Mouse (Mus musculus) MEL (cell line): ENCODE measurements around the gene Ipo13. TPM values are rescaled to one million over a fixed set of nuclear protein-coding genes. Genes with fewer than 3 reads are reported as not detected.

Experiments used
- DNase-seq: peaks from one replicate; pipeline ENCODE4 v3.0.0; 2011; ENCODE audit warnings: low read depth, low spot score
- H3K27ac ChIP-seq: 2 replicates; pipeline ENCODE4 v1.5.1; 2012; ENCODE audit warnings: low read depth, mild to moderate bottlenecking, control low read depth, low read length, moderate library complexity; ENCODE audit not compliant: control insufficient read depth
- H3K27me3 ChIP-seq, 2 experiments: fragments of 150-350 bp in 1 of 2; sonication (generic) in 1 of 2; 2 replicates each; pipeline ENCODE4 v1.6.1; 2012; ENCODE audit warnings: low read length in 2 of 2, mild to moderate bottlenecking in 2 of 2, improper control_type of control experiment in 1 of 2, moderate library complexity in 1 of 2; ENCODE audit not compliant: insufficient read depth in 2 of 2, control insufficient read depth in 1 of 2
- H3K36me3 ChIP-seq, 2 experiments: 2 replicates each; pipeline ENCODE4 v1.6.1; 2012 to 2014; ENCODE audit warnings: low read length in 2 of 2, improper control_type of control experiment in 1 of 2, inconsistent platforms in 1 of 2, mild to moderate bottlenecking in 1 of 2; ENCODE audit not compliant: insufficient read depth in 2 of 2, control insufficient read depth in 1 of 2
- H3K4me1 ChIP-seq, 2 experiments: fragments of 150-350 bp in 1 of 2; sonication (generic) in 1 of 2; 2 replicates each; pipeline ENCODE4 v1.6.1; 2012; ENCODE audit warnings: low read length in 2 of 2, improper control_type of control experiment in 1 of 2, mild to moderate bottlenecking in 1 of 2; ENCODE audit not compliant: insufficient read depth in 2 of 2, control insufficient read depth in 1 of 2
- H3K4me3 ChIP-seq, 2 experiments: fragments of 150-350 bp in 1 of 2; sonication (generic) in 1 of 2; 2 replicates each; pipeline ENCODE4 v1.5.1; 2012; ENCODE audit warnings: low read depth in 2 of 2, low read length in 2 of 2, mild to moderate bottlenecking in 2 of 2, moderate library complexity in 2 of 2, control low read depth in 1 of 2, improper control_type of control experiment in 1 of 2; ENCODE audit not compliant: control insufficient read depth in 1 of 2, insufficient read depth in 1 of 2
- H3K79me2 ChIP-seq: 2 replicates; pipeline ENCODE4 v1.6.1; 2012; ENCODE audit warnings: mild to moderate bottlenecking, low read length, moderate library complexity; ENCODE audit not compliant: control insufficient read depth, poor library complexity, insufficient read depth
- H3K9ac ChIP-seq: 2 replicates; pipeline ENCODE4 v1.6.1; 2012; ENCODE audit warnings: low read depth, mild to moderate bottlenecking, control low read depth, low read length, moderate library complexity; ENCODE audit not compliant: control insufficient read depth, poor library complexity, severe bottlenecking
- H3K9me3 ChIP-seq: fragments of 150-350 bp; sonication (generic); replicated peaks from 2 replicates; pipeline ENCODE4 v1.6.1; 2012; ENCODE audit warnings: mild to moderate bottlenecking, low read length, improper control_type of control experiment, moderate library complexity; ENCODE audit not compliant: insufficient read depth
- BHLHE40 ChIP-seq: IDR thresholded peaks from 2 replicates; pipeline ENCODE4 v1.6.1; 2012; ENCODE audit warnings: low read depth, mild to moderate bottlenecking, inconsistent platforms, low read length, improper control_type of control experiment, borderline replicate concordance
- CHD1 ChIP-seq: IDR thresholded peaks from 2 replicates; pipeline ENCODE4 v1.6.1; 2012; ENCODE audit warnings: low read depth, mild to moderate bottlenecking, inconsistent platforms, low read length, improper control_type of control experiment
- CTCF ChIP-seq, 3 experiments: IDR thresholded peaks in 2 of 3; conservative IDR thresholded peaks in 1 of 3; 2 replicates each; pipeline ENCODE4 v1.5.1; 2011 to 2012; ENCODE audit warnings: low read length in 3 of 3, low read depth in 2 of 3, mild to moderate bottlenecking in 2 of 3, improper control_type of control experiment in 1 of 3, inconsistent platforms in 1 of 3, mixed read lengths in 1 of 3, moderate library complexity in 1 of 3; ENCODE audit not compliant: control insufficient read depth in 1 of 3, insufficient read depth in 1 of 3, poor library complexity in 1 of 3, severe bottlenecking in 1 of 3
- E2F4 ChIP-seq: IDR thresholded peaks from 2 replicates; pipeline ENCODE4 v1.6.1; 2011; ENCODE audit warnings: low read depth, low read length, improper control_type of control experiment, borderline replicate concordance
- ELF1 ChIP-seq: IDR thresholded peaks from 2 replicates; pipeline ENCODE4 v1.6.1; 2014; ENCODE audit warnings: low read depth, mild to moderate bottlenecking, inconsistent platforms, low read length, improper control_type of control experiment, moderate library complexity
- EP300 ChIP-seq, 2 experiments: IDR thresholded peaks; 2 replicates each; pipeline ENCODE4 v1.6.1; 2011; ENCODE audit warnings: improper control_type of control experiment in 2 of 2, low read length in 2 of 2, low read depth in 1 of 2, mild to moderate bottlenecking in 1 of 2
- ETS1 ChIP-seq: IDR thresholded peaks from 2 replicates; pipeline ENCODE4 v1.6.1; 2012; ENCODE audit warnings: low read depth, mild to moderate bottlenecking, inconsistent platforms, low read length, improper control_type of control experiment, moderate library complexity
- GABPA ChIP-seq: IDR thresholded peaks from 2 replicates; pipeline ENCODE4 v1.6.1; 2012; ENCODE audit warnings: low read depth, mild to moderate bottlenecking, inconsistent platforms, low read length, improper control_type of control experiment, moderate library complexity
- HCFC1 ChIP-seq: IDR thresholded peaks from 2 replicates; pipeline ENCODE4 v1.6.1; 2012; ENCODE audit warnings: low read depth, mild to moderate bottlenecking, inconsistent platforms, low read length, improper control_type of control experiment, moderate library complexity
- MAFK ChIP-seq: IDR thresholded peaks from 2 replicates; pipeline ENCODE4 v1.6.1; 2011; ENCODE audit warnings: low read depth, mild to moderate bottlenecking, low read length, improper control_type of control experiment, borderline replicate concordance
- MAX ChIP-seq: IDR thresholded peaks from 2 replicates; pipeline ENCODE4 v1.6.1; 2011; ENCODE audit warnings: low read length, improper control_type of control experiment
- MAZ ChIP-seq: IDR thresholded peaks from 2 replicates; pipeline ENCODE4 v1.6.1; 2012; ENCODE audit warnings: low read depth, mild to moderate bottlenecking, inconsistent platforms, low read length, improper control_type of control experiment
- MEF2A ChIP-seq: IDR thresholded peaks from 2 replicates; pipeline ENCODE4 v1.6.1; 2014; ENCODE audit warnings: low read depth, mild to moderate bottlenecking, inconsistent platforms, low read length, improper control_type of control experiment; ENCODE audit not compliant: poor library complexity, insufficient replicate concordance, severe bottlenecking; ENCODE audit errors: extremely low read depth
- MXI1 ChIP-seq: IDR thresholded peaks from 2 replicates; pipeline ENCODE4 v1.6.1; 2011; ENCODE audit warnings: mild to moderate bottlenecking, low read depth, low read length, improper control_type of control experiment
- MYB ChIP-seq: IDR thresholded peaks from 2 replicates; pipeline ENCODE4 v1.6.1; 2011; ENCODE audit warnings: mild to moderate bottlenecking, low read depth, low read length, improper control_type of control experiment
- MYC ChIP-seq: IDR thresholded peaks from 2 replicates; pipeline ENCODE4 v1.6.1; 2011; ENCODE audit warnings: low read depth, mild to moderate bottlenecking, low read length, improper control_type of control experiment, moderate library complexity
- NELFE ChIP-seq: IDR thresholded peaks from 2 replicates; pipeline ENCODE4 v1.6.1; 2011; ENCODE audit warnings: low read depth, low read length, improper control_type of control experiment
- NRF1 ChIP-seq: IDR thresholded peaks from 2 replicates; pipeline ENCODE4 v1.6.1; 2014; ENCODE audit warnings: low read depth, mild to moderate bottlenecking, inconsistent platforms, low read length, improper control_type of control experiment, moderate library complexity; ENCODE audit not compliant: poor library complexity, insufficient read depth, severe bottlenecking
- POLR2A ChIP-seq, 2 experiments: IDR thresholded peaks; 2 replicates each; pipeline ENCODE4 v1.6.1; 2011 to 2012; ENCODE audit warnings: low read length in 2 of 2, mild to moderate bottlenecking in 2 of 2, control low read depth in 1 of 2, improper control_type of control experiment in 1 of 2, low read depth in 1 of 2, moderate library complexity in 1 of 2; ENCODE audit not compliant: control insufficient read depth in 1 of 2, insufficient read depth in 1 of 2, poor library complexity in 1 of 2
- POLR2AphosphoS2 ChIP-seq: IDR thresholded peaks from 2 replicates; pipeline ENCODE4 v1.6.1; 2011; ENCODE audit warnings: low read length, improper control_type of control experiment
- POLR2AphosphoS5 ChIP-seq: IDR thresholded peaks from 2 replicates; pipeline ENCODE4 v1.6.1; 2012; ENCODE audit warnings: low read depth, borderline replicate concordance, mild to moderate bottlenecking, inconsistent platforms, low read length, moderate library complexity, mixed read lengths
- RAD21 ChIP-seq: IDR thresholded peaks from 2 replicates; pipeline ENCODE4 v1.6.1; 2011; ENCODE audit warnings: mild to moderate bottlenecking, low read depth, low read length, improper control_type of control experiment
- SIN3A ChIP-seq: IDR thresholded peaks from 2 replicates; pipeline ENCODE4 v1.6.1; 2012; ENCODE audit warnings: low read length, improper control_type of control experiment, inconsistent platforms
- SMC3 ChIP-seq: IDR thresholded peaks from 2 replicates; pipeline ENCODE4 v1.6.1; 2011; ENCODE audit warnings: low read depth, low read length, improper control_type of control experiment
- TCF12 ChIP-seq: IDR thresholded peaks from 2 replicates; pipeline ENCODE4 v1.6.1; 2014; ENCODE audit warnings: low read depth, mild to moderate bottlenecking, inconsistent platforms, low read length, improper control_type of control experiment, moderate library complexity
- USF2 ChIP-seq, 2 experiments: IDR thresholded peaks; 2 replicates each; pipeline ENCODE4 v1.6.1; 2011 to 2012; ENCODE audit warnings: improper control_type of control experiment in 2 of 2, low read length in 2 of 2, borderline replicate concordance in 1 of 2, inconsistent platforms in 1 of 2, low read depth in 1 of 2, mild to moderate bottlenecking in 1 of 2; ENCODE audit not compliant: insufficient read depth in 1 of 2
- ZMIZ1 ChIP-seq: IDR thresholded peaks from 2 replicates; pipeline ENCODE4 v1.6.1; 2012; ENCODE audit warnings: low read depth, mild to moderate bottlenecking, inconsistent platforms, low read length, improper control_type of control experiment, moderate library complexity
- ZNF384 ChIP-seq: IDR thresholded peaks from 2 replicates; pipeline ENCODE4 v1.6.1; 2012; ENCODE audit warnings: low read depth, mild to moderate bottlenecking, inconsistent platforms, low read length, improper control_type of control experiment
- polyA plus RNA-seq, 2 experiments: library from polyadenylated mRNA; stranded (reverse) in 1 of 2; unstranded in 1 of 2; fragments of >175 nt in 1 of 2; fragments of >200 nt in 1 of 2; gene quantifications; 2 replicates each; pipeline versions ENCODE4 v1.2.1 to v1.2.4; 2012; ENCODE audit warnings: low replicate concordance in 2 of 2, low read depth in 1 of 2; ENCODE audit not compliant: insufficient read length in 2 of 2, insufficient read depth in 1 of 2, missing spikeins in 1 of 2
- total RNA-seq: library from RNA; depleted of rRNA; stranded (reverse); fragments of 300-350 nt; gene quantifications from 2 replicates; pipeline ENCODE4 v1.2.3, GENCODE M21; 2012

Ipo13 gene
- total and polyA plus RNA-seq, 3 experiments = 39.5 to 88.0 TPM; not detected in 1

DNA sequence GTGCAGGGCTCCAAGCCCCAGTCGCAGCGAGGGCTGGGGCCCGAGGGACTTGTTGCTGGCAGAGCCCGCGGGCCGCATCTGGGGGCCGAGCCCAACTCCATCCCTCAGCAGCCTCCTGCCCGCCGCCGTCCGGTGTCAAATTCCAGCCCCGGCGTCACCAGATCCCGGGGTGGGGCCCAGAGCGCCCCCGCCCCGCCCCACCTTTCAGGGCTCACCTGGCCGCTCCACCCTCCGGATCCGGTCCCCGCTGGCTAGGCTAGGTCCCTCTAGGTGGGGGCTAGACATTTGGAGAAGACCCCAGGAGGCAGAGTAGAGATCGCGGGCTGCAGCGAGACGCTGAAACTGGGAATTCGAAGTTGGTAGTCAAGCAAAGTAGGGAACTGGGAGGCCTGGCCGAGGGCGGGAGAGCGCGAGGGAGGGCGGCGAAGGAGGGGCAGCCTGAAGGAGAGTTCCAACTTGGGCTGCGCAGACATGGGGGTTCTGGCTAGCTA lies 14.6 kb upstream of the Ipo13 start, which contains the start of gene Artn:
Gene Artn, minus strand, starts transcription at position 373 of the 491 bp plus-strand sequence.
- peaks cover 0 to 9% of the 10 kb centered on the region in 2 experiments; a peak in 2 of 4 replicates for H3K36me3 ChIP-seq
- peaks cover 0 to 18% of the 10 kb centered on the region in 2 experiments; a peak in 2 of 4 replicates for H3K4me1 ChIP-seq
- H3K79me2 ChIP-seq = no peaks in the 10 kb centered on the region
- peak within 1 kb of the TSS; percentile 54; the same call in 1 of the 2 replicates for H3K9ac ChIP-seq
- no peaks in the 10 kb centered on the region for H3K9me3 ChIP-seq
- no peaks in the 10 kb centered on the region for H3K27me3 ChIP-seq
- H3K4me3 ChIP-seq = no peak within 1 kb of the TSS
- no peak for TF ChIP-seq ELF1
- TF ChIP-seq MAX = no peak
- TF ChIP-seq MEF2A = no peak
- no peak for TF ChIP-seq E2F4
- TF ChIP-seq ETS1 = no peak
- TF ChIP-seq MAZ = no peak
- TF ChIP-seq SMC3 = no peak
- TF ChIP-seq TCF12 = no peak
- TF ChIP-seq POLR2A (IDR thresholded peaks at IDR 0.05; ENCODE audit: control insufficient read depth in 1 of 2, insufficient read depth in 1 of 2, low read depth in 1 of 2, low read length in 2 of 2, poor library complexity in 1 of 2) = no peak
- DNase-seq = no peak
- peak within 1 kb of the TSS; percentile 48 for H3K27ac ChIP-seq

DNA sequence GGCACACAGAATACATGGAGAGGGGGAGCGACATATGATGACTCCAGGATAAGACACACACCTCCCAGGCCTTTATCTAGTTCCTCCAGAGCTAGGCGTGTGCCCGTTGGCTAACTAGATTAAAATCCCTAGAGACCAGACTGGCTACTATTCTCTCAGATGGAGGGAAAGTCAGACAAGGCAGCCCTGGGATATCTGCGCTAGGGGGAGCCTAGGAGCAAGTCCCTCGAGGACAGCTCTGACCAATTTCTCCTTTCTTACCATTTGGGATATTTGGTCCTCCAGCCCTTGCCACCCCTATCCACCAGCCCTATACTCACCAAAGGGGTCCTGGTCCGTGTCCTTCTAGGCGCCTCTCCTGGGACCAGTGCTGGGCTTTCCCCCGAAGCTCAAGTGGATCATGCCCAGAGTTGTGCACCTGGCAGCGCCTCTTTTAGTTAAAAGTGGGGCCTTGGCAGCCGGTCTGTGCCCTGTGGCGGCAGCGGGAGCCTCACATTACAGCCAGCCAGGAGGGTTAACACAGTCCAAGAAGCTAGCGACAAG lies 14.0 kb upstream of the Ipo13 start:
- H3K27me3 ChIP-seq = no peaks in the 10 kb centered on the region
- no peak overlapping the region for H3K4me3 ChIP-seq
- H3K27ac ChIP-seq = peak overlapping the region; percentile 48
- DNase-seq = peak; percentile 90
- peaks cover 0 to 9% of the 10 kb centered on the region in 2 experiments; a peak in 2 of 4 replicates for H3K36me3 ChIP-seq
- H3K9me3 ChIP-seq = no peaks in the 10 kb centered on the region
- peak overlapping the region; percentile 54; the same call in 1 of the 2 replicates for H3K9ac ChIP-seq
- H3K79me2 ChIP-seq = no peaks in the 10 kb centered on the region
- peaks cover 0 to 18% of the 10 kb centered on the region in 2 experiments; a peak in 2 of 4 replicates for H3K4me1 ChIP-seq
- TF ChIP-seq EP300 (IDR thresholded peaks at IDR 0.05; ENCODE audit: low read depth in 1 of 2, low read length in 2 of 2) (peak; percentile 94 to 97), ELF1 (no peak), CTCF (IDR thresholded peaks at IDR 0.05 in 2 of 3, conservative IDR thresholded peaks at IDR 0.05 in 1 of 3; ENCODE audit: control insufficient read depth in 1 of 3, insufficient read depth in 1 of 3, low read depth in 2 of 3, low read length in 3 of 3, poor library complexity in 1 of 3, severe bottlenecking in 1 of 3) (peak; percentile 55 to 76 (median 65)), POLR2AphosphoS5 (no peak), NRF1 (0 out of 2 replicates have a peak, but pooled peaks have one; percentile 12), BHLHE40 (peak; percentile 62; the same call in 1 of the 2 replicates), ETS1 (peak; percentile 89), MXI1 (peak; percentile 61; the same call in 1 of the 2 replicates), MYC (0 out of 2 replicates have a peak, but pooled peaks have one; percentile 22), RAD21 (peak; percentile 59), NELFE (no peak), MAFK (no peak), MAZ (0 out of 2 replicates have a peak, but pooled peaks have one; percentile 62), HCFC1 (0 out of 2 replicates have a peak, but pooled peaks have one; percentile 26), ZNF384 (no peak), MEF2A (no peak), ZMIZ1 (0 out of 2 replicates have a peak, but pooled peaks have one; percentile 30), POLR2AphosphoS2 (no peak), MYB (peak; percentile 53; the same call in 1 of the 2 replicates), GABPA (no peak), SIN3A (peak; percentile 55; the same call in 1 of the 2 replicates), E2F4 (no peak), CHD1 (no peak), USF2 (IDR thresholded peaks at IDR 0.05; ENCODE audit: borderline replicate concordance in 1 of 2, insufficient read depth in 1 of 2, low read depth in 1 of 2, low read length in 2 of 2) (no peak)
